Mouse (Mus musculus) testis, adult 2 months (tissue): ENCODE results near the gene Pcsk2.

Experiments used
- CTCF ChIP-seq: fragments of 200-500 bp; IDR thresholded peaks from 2 replicates; pipeline ENCODE4 v1.5.1; 2012; ENCODE audit warnings: low read depth, mild to moderate bottlenecking, inconsistent platforms, low read length, moderate library complexity; ENCODE audit not compliant: control insufficient read depth, insufficient read depth, insufficient replicate concordance
- POLR2A ChIP-seq: fragments of 200-500 bp; IDR thresholded peaks from 2 replicates; pipeline ENCODE4 v1.6.1; 2012; ENCODE audit warnings: low read depth, mild to moderate bottlenecking, inconsistent platforms, low read length, moderate library complexity; ENCODE audit not compliant: control insufficient read depth

DNA sequence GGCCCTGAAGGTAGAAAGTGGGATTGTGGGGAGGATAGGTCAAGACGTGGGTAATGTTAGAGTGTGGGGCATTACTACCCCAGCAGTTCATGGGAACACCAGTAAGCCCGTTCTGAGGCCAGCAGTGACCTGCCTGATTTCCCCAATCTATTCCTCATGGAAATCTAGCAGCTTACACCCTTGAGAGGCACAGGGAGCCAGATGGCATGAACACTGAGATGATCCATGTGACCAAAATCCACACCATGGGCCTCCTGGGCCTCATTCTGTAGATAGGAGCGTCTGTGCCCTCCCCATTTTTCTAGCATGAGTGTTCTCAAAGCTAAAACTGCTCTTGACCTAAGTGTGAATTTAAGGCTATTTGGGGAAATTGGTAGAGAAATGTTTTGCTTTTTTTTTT, 162.2 kb downstream of the Pcsk2 start:
- TF ChIP-seq CTCF: no peak
- TF ChIP-seq POLR2A: no peak
